Mouse (Mus musculus): ENCODE data around the gene Hbs1l.
A peak's percentile ranks its signal among the peaks of the same experiment; 100 is the strongest.

Gene Hbs1l

GRCm38 (mm10) chr10:21401259-21401658 lies 105.5 kb downstream of the Hbs1l start:
- DNase-seq (ENCODE audit: low spot score), result peak; percentile 38

GRCm38 (mm10) chr10:21404822-21405221 lies 109.0 kb downstream of the Hbs1l start:
- no peak for DNase-seq (ENCODE audit: low spot score)

GRCm38 (mm10) chr10:21405707-21406534 lies 110.1 kb downstream of the Hbs1l start:
- DNase-seq (ENCODE audit: low spot score), result no peak

- DNase-seq (ENCODE audit: low spot score), result no peak
These were observed 114.9 kb downstream of the Hbs1l start for GRCm38 (mm10) chr10:21410711-21411110.

- no peak for DNase-seq (ENCODE audit: low spot score)
These were observed 115.9 kb downstream of the Hbs1l start for GRCm38 (mm10) chr10:21411621-21412205.

GRCm38 (mm10) chr10:21415031-21415430 lies 119.3 kb downstream of the Hbs1l start:
- no peak for DNase-seq (ENCODE audit: low spot score)

- no peak for DNase-seq (ENCODE audit: low spot score)
These were observed 120.4 kb downstream of the Hbs1l start for GRCm38 (mm10) chr10:21416184-21416583.

All from retina, embryonic 14.5 days (tissue).